Mouse (Mus musculus): ENCODE measurements around the gene Hrg. TPM values are rescaled to one million over a fixed set of nuclear protein-coding genes. Genes with fewer than 3 reads are reported as not detected.
"Not testable (repeated sequence)": the region's sequence is repeated elsewhere in the genome, so short reads cannot be mapped to it uniquely, and the experiment has no call there.

Hrg gene
- not detected in 2 replicates for total RNA-seq (2015; ENCODE audit: low replicate concordance)
- total RNA-seq (2017; ENCODE audit: low replicate concordance), result not detected in 2 replicates

DNA sequence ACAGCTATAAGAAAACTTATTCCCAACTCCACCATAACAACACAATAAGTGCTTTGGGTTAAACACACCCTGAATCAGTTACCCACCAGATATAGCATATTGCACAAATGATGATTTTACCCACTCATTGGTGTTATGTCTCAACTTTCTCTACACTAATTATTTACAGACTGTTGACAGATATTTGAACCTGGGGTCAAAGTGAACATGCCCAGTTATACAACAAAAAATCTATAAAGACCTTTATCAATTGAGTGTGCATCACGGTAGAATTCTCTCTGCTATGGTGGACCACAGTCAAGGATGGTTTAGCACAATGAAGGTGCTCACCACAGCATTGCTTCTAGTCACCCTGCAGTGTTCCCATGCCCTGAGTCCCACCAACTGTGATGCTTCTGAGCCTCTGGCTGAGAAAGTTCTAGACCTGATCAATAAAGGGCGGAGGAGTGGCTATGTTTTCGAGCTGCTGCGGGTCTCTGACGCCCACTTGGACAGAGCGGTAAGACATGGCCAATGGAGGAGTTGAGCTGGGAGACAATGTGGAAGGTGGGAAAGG is at the start of gene Hrg:
Hrg (plus strand) TSS at position 233 of the 556 bp plus-strand sequence.
- no peak for ATAC-seq (replicated peaks; ENCODE audit: low FRiP score, poor library complexity, severe bottlenecking)

- ATAC-seq (replicated peaks; ENCODE audit: low FRiP score, poor library complexity, severe bottlenecking), result no peak
Observed at GRCm38 (mm10) chr16:22901326-22901725, 49.5 kb upstream of the Hrg start.

DNA sequence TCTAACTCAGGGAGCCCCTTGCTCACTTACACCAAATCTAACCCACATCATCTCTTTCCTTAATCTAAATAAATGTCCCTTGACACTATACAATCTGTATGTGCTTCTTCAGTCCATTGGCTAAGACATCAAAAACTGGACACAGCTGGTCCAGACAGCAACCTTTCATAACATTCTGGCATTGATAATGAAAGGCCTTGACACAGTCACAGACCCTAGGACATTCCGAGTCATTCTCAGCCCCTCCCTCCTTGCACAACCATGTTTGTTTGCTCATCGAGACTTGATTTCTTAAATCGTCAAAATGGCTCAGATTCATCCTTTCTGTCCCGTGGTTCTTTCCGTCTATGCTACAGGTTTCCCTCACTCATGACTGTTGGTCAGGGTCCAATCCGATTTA is 41.6 kb upstream of the Hrg start:
- no peak for ATAC-seq (replicated peaks; ENCODE audit: low FRiP score, poor library complexity, severe bottlenecking)

GRCm38 (mm10) chr16:22911986-22912385 is 38.9 kb upstream of the Hrg start:
- ATAC-seq (replicated peaks; ENCODE audit: low FRiP score, poor library complexity, severe bottlenecking), result no peak

DNA sequence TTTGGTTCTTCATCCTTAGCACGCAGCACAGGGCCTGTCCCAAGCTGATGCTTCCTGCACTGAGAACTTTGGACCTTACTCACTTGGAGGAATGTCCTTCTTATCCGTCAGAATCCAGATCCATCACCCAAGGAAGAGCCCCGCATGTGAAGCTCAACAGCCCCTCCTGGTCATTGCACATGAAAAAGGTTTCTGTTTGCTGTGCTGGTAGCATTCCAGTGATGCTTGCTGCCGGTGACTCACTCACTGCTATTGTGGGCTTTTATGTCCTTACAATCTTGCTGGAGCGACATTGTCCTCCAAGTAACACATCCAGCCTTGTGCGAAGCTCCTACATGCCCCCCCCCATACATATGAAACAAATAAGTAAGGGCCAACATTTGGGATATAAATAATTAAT is 38.0 kb upstream of the Hrg start:
- no peak for ATAC-seq (replicated peaks; ENCODE audit: low FRiP score, poor library complexity, severe bottlenecking)

DNA sequence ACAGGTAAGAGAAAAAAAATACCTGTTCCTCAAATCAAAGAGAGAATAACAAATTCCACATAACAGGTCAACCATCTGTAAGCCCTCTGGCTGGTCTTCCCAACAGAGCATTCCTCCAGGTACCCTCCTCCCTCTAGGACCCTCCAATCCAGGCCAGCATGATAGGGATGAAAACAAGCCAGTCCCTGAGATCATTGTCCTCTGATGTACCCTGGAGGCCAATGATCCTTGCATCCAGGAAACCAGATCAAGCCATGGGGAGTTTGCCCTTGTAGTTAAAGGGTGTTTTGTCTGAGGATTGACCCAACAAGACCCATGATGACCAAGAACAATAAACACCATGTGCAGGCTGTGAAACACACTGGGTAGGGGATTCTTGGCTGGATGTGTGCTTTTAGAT is 36.6 kb upstream of the Hrg start:
- ATAC-seq (replicated peaks; ENCODE audit: low FRiP score, poor library complexity, severe bottlenecking), result no peak

GRCm38 (mm10) chr16:22918034-22918433 is 32.8 kb upstream of the Hrg start, which contains the start of gene Fetub:
Gene Fetub, plus strand, starts transcription at chr16:22918334.
- ATAC-seq (replicated peaks; ENCODE audit: low FRiP score, poor library complexity, severe bottlenecking), result no peak

DNA sequence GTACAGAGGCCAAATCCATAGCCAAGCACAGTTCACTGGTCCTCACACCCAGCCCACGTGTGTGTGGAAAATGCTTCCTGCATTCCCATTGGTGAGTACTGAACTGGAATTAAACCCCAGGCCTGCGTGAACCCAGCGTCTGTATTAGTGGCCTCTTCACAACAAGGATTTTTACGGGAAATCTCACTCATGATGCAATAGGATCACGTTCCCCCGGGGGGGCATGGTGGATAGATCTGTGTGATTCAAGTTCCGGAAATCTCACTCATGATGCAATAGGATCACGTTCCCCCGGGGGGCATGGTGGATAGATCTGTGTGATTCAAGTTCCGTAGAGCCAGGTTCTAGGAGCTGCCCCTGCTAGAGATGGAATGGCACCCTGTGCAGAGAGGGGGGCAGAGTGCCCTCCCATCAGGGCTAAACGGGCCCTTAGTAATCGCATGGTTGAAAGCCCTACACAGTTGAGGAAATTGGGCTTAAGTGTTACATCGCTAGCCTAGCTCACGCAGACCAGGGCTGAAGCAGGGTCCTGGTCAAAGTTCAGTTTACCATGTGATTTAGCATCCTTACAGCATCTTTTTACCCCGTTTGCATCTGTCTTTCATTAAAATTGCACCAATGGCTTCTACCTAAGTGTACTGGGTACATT is 32.1 kb upstream of the Hrg start:
- no peak for ATAC-seq (replicated peaks; ENCODE audit: low FRiP score, poor library complexity, severe bottlenecking)

DNA sequence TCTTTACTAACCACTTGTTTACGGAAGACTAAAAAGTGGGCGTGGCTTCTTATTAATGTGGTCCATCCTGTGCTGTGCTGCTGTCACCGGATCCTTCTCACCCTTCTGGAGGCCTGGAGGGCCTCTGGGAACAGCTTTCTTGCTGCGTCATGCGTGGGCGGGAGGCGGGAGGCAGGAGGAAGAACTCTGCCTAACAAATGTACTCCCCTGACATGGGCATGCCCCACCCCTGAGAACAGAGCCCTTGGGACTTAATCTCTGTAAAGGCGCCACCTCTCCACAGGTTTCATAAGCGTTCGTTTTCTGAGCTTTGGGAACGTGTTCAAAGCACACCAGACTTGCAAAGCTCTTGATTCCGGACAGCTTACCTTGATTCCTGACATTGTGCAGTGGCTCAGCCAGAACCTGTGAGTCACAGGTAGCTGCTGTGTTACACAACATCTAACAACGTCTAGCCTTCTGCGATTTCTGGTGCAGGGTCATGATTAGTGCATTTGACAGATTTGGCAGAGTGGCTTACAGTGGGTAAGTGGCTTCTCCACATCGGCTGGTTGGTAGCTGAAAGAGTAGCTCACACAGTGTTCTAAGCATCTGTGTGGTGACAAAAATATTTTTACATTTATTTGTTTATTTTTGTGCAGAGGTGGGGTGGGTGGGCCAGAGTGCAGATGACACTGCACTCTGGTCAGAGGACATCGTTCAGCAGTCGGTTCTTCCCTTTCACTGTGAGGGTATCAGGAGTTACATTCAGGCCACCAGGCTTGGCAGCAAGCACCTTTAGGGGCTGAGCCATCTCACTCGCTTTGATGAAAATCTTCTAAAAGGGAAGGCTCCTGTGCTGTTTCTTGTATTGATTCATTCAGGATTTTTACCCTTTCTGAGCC is 30.7 kb upstream of the Hrg start:
- ATAC-seq (replicated peaks; ENCODE audit: low FRiP score, poor library complexity, severe bottlenecking), result no peak

- no peak for ATAC-seq (replicated peaks; ENCODE audit: low FRiP score, poor library complexity, severe bottlenecking)
Observed at GRCm38 (mm10) chr16:22921761-22922160, 29.1 kb upstream of the Hrg start.

- ATAC-seq (replicated peaks; ENCODE audit: low FRiP score, poor library complexity, severe bottlenecking), result no peak
Observed at GRCm38 (mm10) chr16:22922433-22922832, 28.4 kb upstream of the Hrg start.

DNA sequence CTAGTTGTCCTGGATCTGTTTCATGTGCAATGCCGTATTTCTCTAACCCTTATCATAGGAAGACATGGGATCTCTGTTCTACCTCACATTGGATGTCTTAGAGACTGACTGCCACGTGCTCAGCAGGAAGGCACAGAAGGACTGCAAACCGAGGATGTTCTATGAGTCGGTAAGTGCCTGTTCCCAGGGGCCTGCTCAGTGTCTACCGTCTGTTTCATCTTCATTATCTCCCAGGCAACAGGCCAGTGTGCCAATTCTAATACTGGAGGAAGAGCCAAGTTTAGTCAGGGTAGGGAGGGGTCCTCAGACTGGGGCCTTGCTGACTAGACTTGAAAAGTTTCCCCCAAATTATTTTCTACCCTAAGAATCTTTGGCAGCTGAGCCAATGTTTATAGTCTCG is 21.3 kb upstream of the Hrg start:
- ATAC-seq (replicated peaks; ENCODE audit: low FRiP score, poor library complexity, severe bottlenecking), result no peak

DNA sequence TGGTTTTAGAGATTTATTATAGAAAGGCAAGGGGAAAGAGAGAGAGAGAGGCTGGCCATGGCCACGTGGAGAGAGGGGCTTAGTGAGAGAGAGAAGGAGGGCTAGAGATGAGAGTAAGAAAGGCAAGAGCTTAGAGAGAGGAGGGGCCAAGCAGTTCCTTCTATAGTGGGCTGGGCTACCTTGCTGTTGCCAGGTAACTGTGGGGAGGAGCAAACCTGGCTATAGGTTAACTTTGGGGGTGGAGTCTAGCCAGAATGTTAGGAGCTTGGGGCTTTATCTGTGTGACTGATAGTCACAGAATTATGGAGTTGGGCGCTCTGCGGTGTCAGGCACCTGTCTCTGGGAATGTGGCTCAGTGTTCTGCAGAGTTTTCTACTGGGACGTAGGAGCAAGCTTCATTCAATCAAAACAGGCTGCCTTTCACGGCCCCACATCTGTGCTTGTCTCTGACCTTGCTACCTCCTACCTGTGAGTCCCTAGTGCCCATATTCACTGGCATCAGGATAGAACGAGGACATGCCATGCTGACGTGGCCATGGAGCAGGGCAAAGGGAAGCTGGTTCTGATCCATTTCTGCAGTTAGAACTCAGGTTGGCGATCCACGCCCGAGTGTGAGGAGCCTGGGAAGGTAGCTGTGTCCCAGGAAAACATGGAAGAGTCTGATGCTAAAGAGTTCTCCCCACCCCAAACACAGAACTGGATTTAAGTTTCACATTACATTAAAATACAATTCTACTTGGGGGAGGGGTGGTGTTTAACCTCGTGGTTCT is 19.3 kb upstream of the Hrg start:
- no peak for ATAC-seq (replicated peaks; ENCODE audit: low FRiP score, poor library complexity, severe bottlenecking)

DNA sequence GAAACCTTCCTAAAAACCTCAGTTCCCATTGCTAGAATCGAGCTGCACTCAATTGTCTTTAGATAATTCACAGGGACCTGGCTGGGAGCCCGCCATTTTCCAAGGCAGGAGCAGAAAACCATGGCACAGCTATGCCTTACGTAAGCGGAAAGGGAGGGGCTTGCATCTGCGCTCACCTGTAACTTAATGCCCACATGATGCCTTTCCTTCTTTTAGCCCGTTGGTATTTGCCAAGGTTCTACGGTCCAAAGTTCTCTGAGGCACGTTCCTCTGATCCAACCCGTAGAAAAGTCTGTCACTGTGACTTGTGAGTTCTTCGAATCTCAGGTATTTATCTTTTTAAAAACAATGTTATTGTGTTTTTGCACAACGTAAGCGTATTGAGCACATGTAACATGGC is 13.2 kb upstream of the Hrg start:
- ATAC-seq (replicated peaks; ENCODE audit: low FRiP score, poor library complexity, severe bottlenecking), result no peak

GRCm38 (mm10) chr16:22938541-22938940 is 12.3 kb upstream of the Hrg start:
- no peak for ATAC-seq (replicated peaks; ENCODE audit: low FRiP score, poor library complexity, severe bottlenecking)

DNA sequence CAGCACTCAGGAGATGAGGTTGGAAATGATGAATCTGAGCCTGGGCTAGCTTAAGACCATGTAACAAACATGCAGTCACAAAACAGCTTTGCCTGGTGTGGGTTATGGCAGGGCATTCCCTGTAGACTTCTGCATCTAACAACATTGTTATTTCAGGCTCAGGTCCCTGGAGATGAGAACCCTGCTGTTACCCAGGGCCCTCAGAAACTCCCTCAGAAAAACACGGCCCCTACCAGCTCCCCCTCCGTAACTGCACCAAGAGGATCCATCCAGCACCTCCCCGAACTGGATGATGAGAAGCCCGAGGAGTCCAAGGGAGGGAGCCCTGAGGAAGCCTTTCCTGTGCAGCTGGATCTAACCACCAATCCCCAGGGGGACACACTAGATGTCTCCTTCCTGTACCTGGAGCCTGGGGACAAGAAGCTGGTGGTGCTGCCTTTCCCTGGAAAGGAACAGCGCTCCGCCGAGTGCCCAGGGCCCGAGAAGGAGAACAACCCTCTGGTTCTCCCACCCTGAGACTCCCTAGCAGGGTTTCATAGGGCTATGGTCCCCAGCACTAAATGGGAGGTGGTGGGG is 11.7 kb upstream of the Hrg start:
- no peak for ATAC-seq (replicated peaks; ENCODE audit: low FRiP score, poor library complexity, severe bottlenecking)

- ATAC-seq (replicated peaks; ENCODE audit: low FRiP score, poor library complexity, severe bottlenecking), result not testable (repeated sequence)
Observed at GRCm38 (mm10) chr16:22941825-22942476, 8.9 kb upstream of the Hrg start.

DNA sequence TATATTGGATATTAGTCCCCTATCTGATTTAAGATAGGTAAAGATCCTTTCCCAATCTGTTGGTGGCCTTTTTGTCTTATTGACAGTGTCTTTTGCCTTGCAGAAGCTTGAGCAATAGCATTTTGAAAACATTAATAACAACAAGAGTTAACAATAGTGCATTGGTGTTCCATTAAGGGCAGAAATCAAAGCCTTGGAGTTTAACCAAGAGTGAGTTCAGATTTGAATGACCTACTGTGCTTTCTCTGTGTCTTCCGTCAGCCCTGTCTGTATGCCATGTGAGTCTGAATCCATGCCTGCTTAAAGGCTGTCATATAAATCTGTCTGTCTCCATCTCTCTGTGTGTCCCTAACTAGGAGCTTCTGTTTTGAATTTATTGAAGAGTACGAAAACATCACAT is 3.5 kb upstream of the Hrg start:
- no peak for ATAC-seq (replicated peaks; ENCODE audit: low FRiP score, poor library complexity, severe bottlenecking)

GRCm38 (mm10) chr16:22953069-22953468 is 2.2 kb downstream of the Hrg start:
- ATAC-seq (replicated peaks; ENCODE audit: low FRiP score, poor library complexity, severe bottlenecking), result no peak

Data from erythroid progenitor cell, adult 5-6 weeks (primary cell).